Mouse (Mus musculus): ENCODE data around the gene Thtpa.

GRCm38 (mm10) chr14:55135676-55136075 lies 41.1 kb downstream of the Thtpa start:
- no peak for TF ChIP-seq CTCF (conservative IDR thresholded peaks at IDR 0.05; ENCODE audit: insufficient read depth, insufficient read length, low read depth, low read length)
- no peak for TF ChIP-seq POLR2A (IDR thresholded peaks at IDR 0.05; ENCODE audit: low read depth, low read length)
